Mouse (Mus musculus): ENCODE measurements around the gene Rnf41.

The Rnf41 gene

DNA sequence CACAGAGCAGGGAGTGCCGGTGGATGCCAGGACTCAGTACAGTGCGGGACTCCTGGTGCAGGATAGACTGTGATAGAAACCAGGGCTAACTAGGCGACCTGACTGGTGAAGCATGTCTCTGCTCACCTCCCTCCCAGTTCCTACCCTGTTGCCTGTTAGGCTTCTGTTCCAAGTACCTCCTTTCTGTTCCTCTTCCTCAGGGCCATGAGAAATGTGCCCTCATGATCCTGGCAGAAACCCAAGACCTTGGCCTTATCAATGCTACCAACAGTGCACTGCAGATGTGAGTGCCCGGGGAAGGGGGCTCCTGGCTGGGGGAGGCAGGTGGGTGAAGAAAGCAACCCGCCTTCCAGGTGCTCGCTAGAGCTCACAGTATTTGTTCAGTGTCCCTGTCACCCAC lies 21.9 kb upstream of the Rnf41 start:
- DNase-seq, result no peak

- DNase-seq, result no peak
Observed at GRCm38 (mm10) chr10:128390366-128390765, 21.1 kb upstream of the Rnf41 start.

DNA sequence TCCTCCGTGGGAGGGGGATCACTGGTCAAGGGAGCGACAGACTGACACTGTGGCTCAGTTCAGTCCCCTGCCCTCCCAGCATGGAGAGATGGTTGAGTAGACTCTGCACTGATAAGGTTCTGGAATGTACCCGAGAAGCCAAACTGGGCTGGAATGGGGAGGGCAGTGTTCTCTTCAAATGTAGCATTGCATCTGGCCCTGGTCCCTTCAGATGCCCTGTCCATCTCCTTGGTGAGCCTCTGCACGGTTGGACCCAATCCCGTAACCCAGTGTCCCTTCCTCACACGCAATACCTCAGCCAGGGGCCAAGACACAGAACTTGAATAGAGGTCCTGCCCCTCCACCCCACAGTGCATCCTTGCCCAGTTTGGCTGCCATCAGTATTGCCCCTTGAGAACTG lies 19.6 kb upstream of the Rnf41 start:
- DNase-seq, result no peak

- DNase-seq, result no peak
Observed at GRCm38 (mm10) chr10:128396017-128396673, 15.3 kb upstream of the Rnf41 start.

DNA sequence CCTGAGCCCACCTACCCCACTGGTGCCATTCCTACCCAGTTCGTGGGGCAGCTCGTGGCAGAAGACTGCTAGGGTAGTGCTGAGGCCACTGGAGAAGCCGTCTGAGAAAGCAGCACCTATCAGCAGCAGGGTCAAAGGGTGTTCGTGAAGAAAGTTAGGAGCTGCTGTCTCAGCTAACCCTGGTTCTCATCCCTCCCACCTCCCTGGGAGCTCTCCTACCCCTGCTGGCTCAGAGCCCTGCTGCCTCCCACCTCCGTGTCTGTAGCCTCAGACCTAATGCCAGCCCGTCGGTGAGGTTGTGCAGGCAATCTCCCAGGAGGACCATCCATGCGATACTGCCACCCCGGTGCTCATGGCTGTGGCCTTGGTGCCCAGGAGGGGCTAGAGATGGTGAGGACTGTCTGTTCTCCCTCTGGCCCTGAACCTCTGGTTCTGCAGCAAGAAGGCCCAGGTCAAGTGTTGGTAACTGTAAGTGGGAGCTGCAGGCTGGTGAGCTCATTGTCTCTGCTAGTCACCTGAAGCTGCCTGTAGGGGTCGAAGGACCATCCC lies 14.7 kb upstream of the Rnf41 start:
- DNase-seq, result no peak

DNA sequence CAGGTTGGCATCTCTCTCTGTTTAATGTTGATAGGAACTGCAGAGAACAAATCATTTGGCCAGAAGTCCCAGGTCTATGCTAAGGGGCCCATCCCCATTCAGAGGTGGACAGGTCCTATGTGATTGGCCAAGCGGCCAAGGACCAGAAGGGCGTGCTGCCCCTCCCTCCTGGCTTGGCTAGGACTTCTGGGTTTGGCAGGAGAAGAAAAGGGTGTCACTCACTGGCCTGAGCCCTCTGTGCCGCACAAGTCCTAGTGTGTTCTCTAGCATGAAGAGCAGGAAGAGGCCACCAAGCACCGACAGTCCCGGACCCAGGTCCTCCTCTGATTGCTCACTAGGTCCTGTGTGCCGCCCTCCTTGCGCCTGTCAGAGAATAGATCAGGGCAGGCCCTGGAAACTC lies 14.0 kb upstream of the Rnf41 start:
- DNase-seq, result no peak

DNA sequence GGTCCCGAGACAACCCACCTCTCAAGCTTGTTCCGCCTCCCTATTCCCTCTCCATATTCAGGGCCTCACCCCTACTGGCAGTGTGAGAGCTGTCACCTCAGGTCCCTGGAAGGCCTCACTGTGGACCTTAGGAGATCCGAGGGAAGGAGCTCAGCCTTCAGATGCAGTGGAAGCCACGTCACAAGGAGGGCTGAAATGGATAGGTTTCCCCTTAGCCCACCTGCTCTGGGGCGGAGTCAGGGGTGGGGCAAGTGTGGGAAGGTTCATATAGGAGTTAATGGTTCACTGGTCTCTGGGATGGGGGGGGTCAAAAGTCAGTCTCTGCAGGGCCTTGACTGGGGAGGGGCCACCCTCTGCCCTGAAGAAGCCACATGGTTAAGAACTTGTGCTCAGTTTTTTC lies 11.1 kb upstream of the Rnf41 start:
- no peak for DNase-seq

- no peak for DNase-seq
Observed at GRCm38 (mm10) chr10:128401056-128401455, 10.4 kb upstream of the Rnf41 start, which contains the start of gene Slc39a5. Slc39a5 (minus strand) TSS chr10:128401229.

- no peak for DNase-seq
Observed at GRCm38 (mm10) chr10:128401638-128402037, 9.8 kb upstream of the Rnf41 start.

- no peak for DNase-seq
Observed at GRCm38 (mm10) chr10:128403931-128404330, 7.5 kb upstream of the Rnf41 start.

GRCm38 (mm10) chr10:128408591-128409535 lies 2.6 kb upstream of the Rnf41 start:
- DNase-seq, result no peak

GRCm38 (mm10) chr10:128409692-128410559 lies 1.5 kb upstream of the Rnf41 start:
- peak; percentile 99 for DNase-seq

DNA sequence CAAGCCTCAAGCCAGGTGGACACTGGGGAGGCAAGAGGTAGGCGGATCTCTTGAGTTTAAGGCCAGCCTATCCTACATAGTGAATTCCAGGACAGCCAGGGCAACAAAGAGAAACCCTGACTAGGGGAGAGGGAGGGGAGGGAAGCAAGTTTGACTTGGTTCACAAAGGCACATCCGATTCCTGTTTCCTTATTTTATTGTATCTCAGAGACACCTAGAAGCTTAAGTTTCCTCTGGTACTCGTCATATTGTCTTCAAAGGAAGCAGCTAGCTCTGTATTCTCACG lies 954 bp upstream of the Rnf41 start:
- no peak for DNase-seq

- no peak for DNase-seq
Observed at GRCm38 (mm10) chr10:128412055-128412381, 561 bp downstream of the Rnf41 start.

- no peak for DNase-seq
Observed at GRCm38 (mm10) chr10:128412558-128412957, 1.1 kb downstream of the Rnf41 start.

GRCm38 (mm10) chr10:128413076-128413475 lies 1.6 kb downstream of the Rnf41 start:
- no peak for DNase-seq

GRCm38 (mm10) chr10:128414848-128415247 lies 3.4 kb downstream of the Rnf41 start:
- DNase-seq, result no peak

GRCm38 (mm10) chr10:128422426-128422825 lies 11.0 kb downstream of the Rnf41 start:
- no peak for DNase-seq

DNA sequence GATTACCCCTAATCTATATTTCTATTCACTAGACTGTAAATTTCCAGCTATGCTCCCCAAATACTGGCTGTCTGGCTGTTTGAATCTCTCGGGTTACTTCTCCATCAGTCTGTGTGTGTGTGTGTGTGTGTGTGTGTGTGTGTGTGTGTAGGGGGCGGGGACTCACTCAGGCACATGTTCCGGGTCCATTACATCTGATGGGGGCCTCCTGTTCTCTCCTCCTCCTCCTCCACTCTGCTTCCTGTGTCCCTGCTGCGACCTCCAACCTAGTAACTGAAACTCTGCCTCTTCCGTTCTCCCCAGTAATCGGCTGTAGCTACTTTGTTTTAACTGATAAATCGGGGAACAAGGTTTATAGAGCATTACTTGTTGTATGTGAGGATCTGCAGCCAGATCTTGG lies 13.1 kb downstream of the Rnf41 start:
- no peak for DNase-seq

DNA sequence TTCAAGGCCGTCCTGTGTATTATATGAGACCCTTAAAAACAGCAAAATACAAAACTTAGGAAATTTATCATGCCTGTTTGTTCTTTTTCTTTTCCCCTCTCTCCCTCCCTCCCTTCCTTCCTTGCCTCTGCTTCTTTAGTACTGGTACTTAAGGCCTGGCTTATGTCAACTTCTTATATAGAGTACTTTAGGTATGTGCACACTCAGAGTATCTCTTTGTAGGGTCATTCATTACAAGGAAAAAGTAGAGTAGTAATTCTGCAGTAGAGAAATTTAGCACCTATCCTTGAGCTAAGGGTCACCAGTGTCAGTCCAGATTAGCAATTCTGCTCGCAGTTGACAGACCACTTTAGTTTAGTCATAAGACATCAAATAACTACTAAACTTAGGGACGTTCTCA lies 13.8 kb downstream of the Rnf41 start:
- no peak for DNase-seq

- DNase-seq, result no peak
Observed at GRCm38 (mm10) chr10:128429052-128429451, 17.6 kb downstream of the Rnf41 start.

GRCm38 (mm10) chr10:128429454-128429853 lies 18.0 kb downstream of the Rnf41 start:
- DNase-seq, result no peak

GRCm38 (mm10) chr10:128433417-128433816 lies 22.0 kb downstream of the Rnf41 start:
- no peak for DNase-seq

All from right cerebral cortex, postnatal 14 days (tissue).